Mouse (Mus musculus): ENCODE data around the gene Sycp1.

Sycp1 gene

GRCm38 (mm10) chr3:102935451-102936354 lies at the start of gene Sycp1:
TSS of gene Sycp1 (minus strand) at chr3:102936100.
- no peak for DNase-seq

GRCm38 (mm10) chr3:102980349-102980736 lies 44.4 kb upstream of the Sycp1 start:
- no peak for DNase-seq

- DNase-seq, result peak; percentile 79
Measured at GRCm38 (mm10) chr3:102979550-102980348, 43.8 kb upstream of the Sycp1 start.

GRCm38 (mm10) chr3:102976906-102977305 lies 41.0 kb upstream of the Sycp1 start:
- DNase-seq, result no peak

- no peak for DNase-seq
Measured at GRCm38 (mm10) chr3:102970508-102970907, 34.6 kb upstream of the Sycp1 start.

GRCm38 (mm10) chr3:102970067-102970466 lies 34.2 kb upstream of the Sycp1 start:
- peak; percentile 65 for DNase-seq

GRCm38 (mm10) chr3:102964033-102964432 lies 28.1 kb upstream of the Sycp1 start, which contains the start of gene Nr1h5:
TSS of gene Nr1h5 (minus strand) at chr3:102964133.
- DNase-seq, result no peak

GRCm38 (mm10) chr3:102955596-102955995 lies 19.7 kb upstream of the Sycp1 start:
- no peak for DNase-seq

- no peak for DNase-seq
Measured at GRCm38 (mm10) chr3:102955143-102955542, 19.2 kb upstream of the Sycp1 start.

GRCm38 (mm10) chr3:102954476-102954875 lies 18.6 kb upstream of the Sycp1 start:
- no peak for DNase-seq

- DNase-seq, result peak; percentile 5
Measured at GRCm38 (mm10) chr3:102946861-102947260, 11.0 kb upstream of the Sycp1 start.

GRCm38 (mm10) chr3:102946312-102946711 lies 10.4 kb upstream of the Sycp1 start:
- no peak for DNase-seq

- DNase-seq, result no peak
Measured at GRCm38 (mm10) chr3:102938100-102938499, 2.2 kb upstream of the Sycp1 start.

GRCm38 (mm10) chr3:102899136-102899535 lies 36.8 kb downstream of the Sycp1 start:
- DNase-seq, result no peak

- no peak for DNase-seq
Measured at GRCm38 (mm10) chr3:102880529-102880928, 55.4 kb downstream of the Sycp1 start.

GRCm38 (mm10) chr3:102848661-102849060 lies 87.2 kb downstream of the Sycp1 start:
- DNase-seq, result no peak

- DNase-seq, result peak; percentile 5
Measured at GRCm38 (mm10) chr3:102842386-102842785, 93.5 kb downstream of the Sycp1 start.

GRCm38 (mm10) chr3:102803937-102804336 lies 132.0 kb downstream of the Sycp1 start:
- peak; percentile 79 for DNase-seq

GRCm38 (mm10) chr3:102787369-102787768 lies 148.5 kb downstream of the Sycp1 start:
- no peak for DNase-seq

- no peak for DNase-seq
Measured at GRCm38 (mm10) chr3:102782618-102783017, 153.3 kb downstream of the Sycp1 start, which contains the start of gene Tshb. TSS of gene Tshb (minus strand) at chr3:102782718.

- DNase-seq, result no peak
Measured at GRCm38 (mm10) chr3:102773018-102773417, 162.9 kb downstream of the Sycp1 start.
